Comparison of ENCODE assay signal across 10 mouse cellular contexts in the genomic region with DNA sequence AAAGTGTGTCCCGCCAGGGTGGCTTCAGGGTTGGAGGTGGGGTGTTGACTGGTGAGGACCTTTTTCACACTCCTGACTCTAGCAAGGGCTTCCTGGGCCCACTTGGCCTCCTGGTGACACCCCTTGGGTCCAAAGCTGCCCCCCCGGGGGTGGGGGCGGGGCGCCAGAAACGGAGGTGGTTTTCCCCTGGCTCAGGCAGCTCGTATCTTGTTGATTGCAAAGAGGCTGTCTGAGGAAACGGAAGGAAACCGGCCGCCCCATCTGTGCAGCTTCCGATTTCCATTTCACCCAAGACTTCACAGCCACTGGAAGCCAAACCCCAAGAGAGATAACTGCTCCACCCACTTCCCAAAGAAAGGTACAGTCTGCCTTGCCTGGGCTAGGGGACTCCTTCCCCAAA. TPM values are rescaled to one million over a fixed set of nuclear protein-coding genes. Genes with fewer than 3 reads are reported as not detected.
DNase-seq lines count a peak whose midpoint lies in the region; ATAC-seq and TF ChIP-seq lines count a peak whose summit lies in the region.
"Had no signal": no experiment of that assay in that cellular context is flagged by ENCODE, and none has a peak within 500 bp of the region (broad histone marks: within the 10 kb centered on the region; RNA-seq: fewer than 3 reads in every experiment).

No protein-coding gene starts in this region.

- H3K9me3 ChIP-seq in kidney, embryonic 14.5 days (ENCODE audit: control insufficient read depth, low read length), result no peaks in the 10 kb centered on the region
- no peaks in the 10 kb centered on the region for H3K9me3 ChIP-seq in limb, embryonic 10.5 days (replicated peaks)
- H3K9me3 ChIP-seq in forebrain, embryonic 15.5 days, result no peaks in the 10 kb centered on the region
- no peaks in the 10 kb centered on the region for H3K9me3 ChIP-seq in hindbrain, embryonic 16.5 days (ENCODE audit: control insufficient read depth, low read length)

- TF ChIP-seq CTCF in kidney, adult 2 months (conservative IDR thresholded peaks at IDR 0.05; ENCODE audit: insufficient read depth, insufficient read length, low read depth, low read length), result no peak

- 50% methylated on average over 10 of the region's 10 CpGs for WGBS in kidney, adult 2 months
- WGBS in kidney, embryonic 14.5 days, result 55% methylated on average over 10 of the region's 10 CpGs
- WGBS in limb, embryonic 10.5 days, result 47% methylated on average over 10 of the region's 10 CpGs
- 58% methylated on average over 10 of the region's 10 CpGs for WGBS in forebrain, embryonic 15.5 days
- 48% methylated on average over 10 of the region's 10 CpGs for WGBS in hindbrain, embryonic 16.5 days

- H3K4me3 ChIP-seq in kidney, adult 2 months (ENCODE audit: insufficient read depth, low read depth, low read length), result no peak overlapping the region
- H3K4me3 ChIP-seq in kidney, embryonic 14.5 days (ENCODE audit: low read length), result no peak overlapping the region
- H3K4me3 ChIP-seq in limb, embryonic 10.5 days, result no peak overlapping the region
- H3K4me3 ChIP-seq in forebrain, embryonic 15.5 days, result no peak overlapping the region
- no peak overlapping the region for H3K4me3 ChIP-seq in hindbrain, embryonic 16.5 days (ENCODE audit: low read length)

- ATAC-seq in kidney, embryonic 14.5 days (ENCODE audit: low FRiP score, low TSS enrichment), result no peak
- peak; percentile 39; the same call in 1 of the 2 replicates for ATAC-seq in megakaryocyte-erythroid progenitor cell, adult 5-6 weeks (replicated peaks; ENCODE audit: low FRiP score, low TSS enrichment, poor library complexity, severe bottlenecking)
- ATAC-seq in forebrain, embryonic 15.5 days (replicated peaks), result no peak
- no peak for ATAC-seq in frontal cortex, adult (ENCODE audit: low TSS enrichment)
- ATAC-seq in hindbrain, embryonic 16.5 days, result no peak
- ATAC-seq: Patski had no signal

- no peak overlapping the region for H3K27ac ChIP-seq in kidney, adult 2 months (ENCODE audit: insufficient read depth, low read depth, low read length)
- H3K27ac ChIP-seq in kidney, embryonic 14.5 days (ENCODE audit: low read depth, low read length), result no peak overlapping the region
- 0 out of 2 replicates have a peak overlapping the region, but pooled peaks have one; percentile 14 for H3K27ac ChIP-seq in limb, embryonic 10.5 days
- H3K27ac ChIP-seq in forebrain, embryonic 15.5 days (replicated peaks), result no peak overlapping the region
- H3K27ac ChIP-seq in hindbrain, embryonic 16.5 days (ENCODE audit: low read depth, low read length), result no peak overlapping the region

- no peak overlapping the region for H3K4me2 ChIP-seq in kidney, embryonic 14.5 days (replicated peaks; ENCODE audit: low read depth, low read length)
- H3K4me2 ChIP-seq in forebrain, embryonic 15.5 days (replicated peaks), result no peak overlapping the region
- H3K4me2 ChIP-seq in hindbrain, embryonic 16.5 days (ENCODE audit: low read length), result no peak overlapping the region

- no peak for TF ChIP-seq POLR2A in kidney, adult 2 months (IDR thresholded peaks at IDR 0.05; ENCODE audit: low read depth, low read length)

- no peak overlapping the region for H3K9ac ChIP-seq in kidney, embryonic 14.5 days (ENCODE audit: low read depth, low read length)
- no peak overlapping the region for H3K9ac ChIP-seq in forebrain, embryonic 15.5 days (replicated peaks)
- H3K9ac ChIP-seq in hindbrain, embryonic 16.5 days (ENCODE audit: low read depth, low read length), result no peak overlapping the region

- DNase-seq in kidney, adult 2 months, result peak; percentile 40
- DNase-seq in limb, embryonic 10.5 days (ENCODE audit: low spot score), result no peak
- DNase-seq in thymus, postnatal 36 days, result peak; percentile 68 to 79
- DNase-seq: cerebellum, adult 9-10 months had no signal

- no peaks in the 10 kb centered on the region for H3K27me3 ChIP-seq in kidney, adult 2 months (replicated peaks; ENCODE audit: control insufficient read depth, insufficient read depth, low read length)
- H3K27me3 ChIP-seq in kidney, embryonic 14.5 days (ENCODE audit: control insufficient read depth, insufficient read depth, low read length), result no peaks in the 10 kb centered on the region
- H3K27me3 ChIP-seq in limb, embryonic 10.5 days (ENCODE audit: low read depth, poor library complexity, severe bottlenecking), result 0 out of 2 replicates have a peak, but pooled peaks cover 11% of the 10 kb centered on the region
- H3K27me3 ChIP-seq in forebrain, embryonic 15.5 days, result no peaks in the 10 kb centered on the region
- H3K27me3 ChIP-seq in hindbrain, embryonic 16.5 days (replicated peaks; ENCODE audit: control insufficient read depth, insufficient read depth, low read length), result no peaks in the 10 kb centered on the region
- H3K27me3 ChIP-seq: Patski had no signal

- no peaks in the 10 kb centered on the region for H3K36me3 ChIP-seq in kidney, adult 2 months (ENCODE audit: control insufficient read depth, insufficient read depth, low read length)
- H3K36me3 ChIP-seq in kidney, embryonic 14.5 days (ENCODE audit: control insufficient read depth, insufficient read depth, low read length), result no peaks in the 10 kb centered on the region
- H3K36me3 ChIP-seq in limb, embryonic 10.5 days, result no peaks in the 10 kb centered on the region
- no peaks in the 10 kb centered on the region for H3K36me3 ChIP-seq in forebrain, embryonic 15.5 days
- no peaks in the 10 kb centered on the region for H3K36me3 ChIP-seq in hindbrain, embryonic 16.5 days (ENCODE audit: control insufficient read depth, insufficient read depth, low read length)

- H3K4me1 ChIP-seq in kidney, adult 2 months (ENCODE audit: control insufficient read depth, insufficient read depth, low read length), result no peaks in the 10 kb centered on the region
- H3K4me1 ChIP-seq in kidney, embryonic 14.5 days (ENCODE audit: control insufficient read depth, insufficient read depth, low read length), result peaks cover 11% of the 10 kb centered on the region
- H3K4me1 ChIP-seq in limb, embryonic 10.5 days, result peaks cover 27% of the 10 kb centered on the region
- H3K4me1 ChIP-seq in forebrain, embryonic 15.5 days, result peaks cover 12% of the 10 kb centered on the region
- H3K4me1 ChIP-seq in hindbrain, embryonic 16.5 days (ENCODE audit: control insufficient read depth, insufficient read depth, low read depth, low read length), result peaks cover 7% of the 10 kb centered on the region

RNA-seq across cellular contexts. Expression of gene Rab44, which starts 58.1 kb away (rescaled TPM):
- polyA plus RNA-seq in kidney, adult 2 months (2012; rRNA removed), result 0.16 and 0.34 TPM in 2 replicates
- polyA plus RNA-seq in kidney, embryonic 14.5 days (2014; fragmentation: Nextera tagmentation; extraction: Ambion mirVana), result 0.39 TPM in 1 of 2 replicates, not detected in the other
- polyA plus RNA-seq in limb, embryonic 10.5 days (2016; fragmentation: Nextera tagmentation; extraction: Ambion mirVana), result 0.11 and 0.26 TPM in 2 replicates
- total RNA-seq in megakaryocyte-erythroid progenitor cell, adult 5-6 weeks (2014; fragmentation: Nextera tagmentation), result 14.9 and 23.3 TPM in 2 replicates
- 4.1 and 23.9 TPM in 2 replicates for total RNA-seq in megakaryocyte-erythroid progenitor cell, adult 5-6 weeks (2017)
- polyA plus RNA-seq in forebrain, embryonic 15.5 days (2015; fragmentation: Nextera tagmentation; extraction: Ambion mirVana), result 0.05 TPM in 1 of 2 replicates, not detected in the other
- 0.06 and 0.26 TPM in 2 replicates for polyA plus RNA-seq in hindbrain, embryonic 16.5 days (2015; fragmentation: Nextera tagmentation; extraction: Ambion mirVana)
